Mouse (Mus musculus) hindbrain, embryonic 12.5 days (tissue): ENCODE data around the gene Fgfr1op2. TPM values are rescaled to one million over a fixed set of nuclear protein-coding genes. Genes with fewer than 3 reads are reported as not detected.

Source experiments
- ATAC-seq: fragments of 200-750 bp; cut with Nextera tagmentation; 2 replicates; pipeline ENCODE4 v1.8.0; 2017; ENCODE audit warnings: moderate TSS enrichment; ENCODE audit not compliant: low FRiP score
- H3K27ac ChIP-seq: fragments of 300-500 bp; sonication (generic); 2 replicates; pipeline ENCODE4 v1.5.1; 2016; ENCODE audit warnings: mild to moderate bottlenecking
- H3K27me3 ChIP-seq: fragments of 300-500 bp; sonication (generic); 2 replicates; pipeline ENCODE4 v1.6.1; 2016; ENCODE audit warnings: mild to moderate bottlenecking
- H3K36me3 ChIP-seq: fragments of 300-500 bp; sonication (generic); 2 replicates; pipeline ENCODE4 v1.6.1; 2016; ENCODE audit warnings: mild to moderate bottlenecking
- H3K4me1 ChIP-seq: fragments of 300-500 bp; sonication (generic); 2 replicates; pipeline ENCODE4 v1.6.1; 2016
- H3K4me2 ChIP-seq: fragments of 300-500 bp; sonication (generic); replicated peaks from 2 replicates; pipeline ENCODE4 v1.6.1; 2016; ENCODE audit warnings: mild to moderate bottlenecking
- H3K4me3 ChIP-seq: fragments of 300-500 bp; sonication (generic); 2 replicates; pipeline ENCODE4 v1.5.1; 2016; ENCODE audit warnings: mild to moderate bottlenecking
- H3K9ac ChIP-seq: fragments of 300-500 bp; sonication (generic); 2 replicates; pipeline ENCODE4 v1.6.1; 2016; ENCODE audit warnings: mild to moderate bottlenecking, moderate library complexity
- H3K9me3 ChIP-seq: fragments of 300-500 bp; sonication (generic); replicated peaks from 2 replicates; pipeline ENCODE4 v1.6.1; 2016; ENCODE audit warnings: mild to moderate bottlenecking
- WGBS: fragments of 180-500 bp; shearing (Covaris S2); methylation state at CpG from one replicate; pipeline ENCODE4 v1.1.7; 2016; 5-methylcytosine and 5-hydroxymethylcytosine counted together
- polyA plus RNA-seq: library from polyadenylated mRNA; unstranded; fragments of >200 nt; fragmentation: Nextera tagmentation; extraction: Ambion mirVana; gene quantifications from 2 replicates; pipeline ENCODE4 v1.2.1, GENCODE M21; 2016

The Fgfr1op2 gene
- 67.0 and 73.9 TPM in 2 replicates for polyA plus RNA-seq

DNA sequence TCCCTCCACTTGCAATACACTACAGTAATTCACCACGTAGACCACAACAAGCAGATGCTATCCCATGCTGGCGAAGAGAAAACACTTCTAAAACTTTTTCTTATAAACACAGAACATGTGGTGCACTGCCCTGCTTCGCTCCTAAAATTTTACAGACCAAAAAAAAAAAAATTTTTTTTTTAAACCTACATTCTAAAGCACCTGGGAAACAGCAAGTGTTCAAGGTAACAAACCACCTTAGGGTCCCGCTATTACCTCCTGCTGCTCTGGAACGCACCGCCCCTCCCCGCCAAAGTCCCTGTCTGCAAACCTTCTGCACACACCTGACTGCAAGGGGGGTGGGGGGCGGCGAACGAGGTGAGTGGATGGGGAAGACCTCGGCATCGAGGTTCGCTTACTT lies at the start of gene Fgfr1op2:
Gene Fgfr1op2 (plus strand): TSS at position 301 of the 400 bp plus-strand sequence.
- H3K4me1 ChIP-seq: peaks cover 29% of the 10 kb centered on the region
- peak within 1 kb of the TSS; percentile 94 for H3K27ac ChIP-seq
- H3K4me3 ChIP-seq: peak within 1 kb of the TSS; percentile 85
- H3K9ac ChIP-seq: peak within 1 kb of the TSS; percentile 85
- peak within 1 kb of the TSS; percentile 86 for H3K4me2 ChIP-seq
- no peaks in the 10 kb centered on the region for H3K27me3 ChIP-seq
- no peaks in the 10 kb centered on the region for H3K36me3 ChIP-seq
- H3K9me3 ChIP-seq: no peaks in the 10 kb centered on the region
- ATAC-seq: no peak
- WGBS: 2% methylated on average over 13 of the region's 13 CpGs

DNA sequence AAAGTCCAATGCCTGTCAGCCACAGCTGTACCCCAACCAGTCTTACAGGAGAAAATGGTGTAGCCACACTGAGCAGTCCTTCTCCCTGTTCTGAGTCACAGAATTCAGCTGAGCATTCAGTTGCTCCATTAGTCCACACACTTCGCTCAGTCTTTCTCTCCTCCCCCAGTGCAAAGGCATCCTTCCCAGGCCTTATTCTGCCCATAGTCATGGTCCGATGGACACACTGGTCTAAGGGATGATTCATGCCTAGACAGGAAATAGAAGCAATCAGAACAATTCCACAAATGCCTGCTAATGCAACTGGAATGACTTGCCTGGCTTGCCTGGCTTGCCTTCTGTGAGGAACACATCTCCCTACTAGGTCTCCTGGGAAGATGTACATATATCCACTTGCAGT lies 49.5 kb upstream of the Fgfr1op2 start:
- H3K27ac ChIP-seq: no peak overlapping the region
- H3K27me3 ChIP-seq: no peaks in the 10 kb centered on the region
- ATAC-seq: no peak
- H3K4me2 ChIP-seq: no peak overlapping the region
- no peaks in the 10 kb centered on the region for H3K9me3 ChIP-seq
- H3K4me3 ChIP-seq: no peak overlapping the region
- 91% methylated on average over 2 of the region's 2 CpGs for WGBS
- no peaks in the 10 kb centered on the region for H3K4me1 ChIP-seq
- no peak overlapping the region for H3K9ac ChIP-seq
- no peaks in the 10 kb centered on the region for H3K36me3 ChIP-seq

DNA sequence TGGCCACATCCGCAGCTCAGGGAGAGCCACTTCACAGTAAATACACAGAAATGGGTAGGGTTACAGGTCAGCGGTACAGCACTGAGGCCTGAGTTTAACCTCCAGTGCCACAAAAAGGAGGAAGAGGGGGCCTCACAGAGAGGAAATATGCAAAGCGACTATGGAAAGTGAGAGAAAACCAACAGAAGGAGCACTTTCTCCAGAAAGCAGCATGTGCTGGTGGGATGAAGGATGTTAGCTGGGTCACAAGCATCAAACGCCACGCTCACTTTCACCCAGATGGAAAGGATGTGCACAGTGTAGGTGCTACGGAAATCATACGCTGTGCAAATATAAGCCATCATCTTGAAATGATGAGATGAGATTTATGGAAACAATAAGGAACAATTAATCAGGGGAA lies 46.6 kb upstream of the Fgfr1op2 start:
- H3K27me3 ChIP-seq: no peaks in the 10 kb centered on the region
- H3K9ac ChIP-seq: no peak overlapping the region
- no peak overlapping the region for H3K4me3 ChIP-seq
- no peak overlapping the region for H3K27ac ChIP-seq
- 76% methylated on average over 7 of the region's 7 CpGs for WGBS
- no peaks in the 10 kb centered on the region for H3K9me3 ChIP-seq
- no peak overlapping the region for H3K4me2 ChIP-seq
- H3K4me1 ChIP-seq: no peaks in the 10 kb centered on the region
- H3K36me3 ChIP-seq: no peaks in the 10 kb centered on the region
- ATAC-seq: no peak

DNA sequence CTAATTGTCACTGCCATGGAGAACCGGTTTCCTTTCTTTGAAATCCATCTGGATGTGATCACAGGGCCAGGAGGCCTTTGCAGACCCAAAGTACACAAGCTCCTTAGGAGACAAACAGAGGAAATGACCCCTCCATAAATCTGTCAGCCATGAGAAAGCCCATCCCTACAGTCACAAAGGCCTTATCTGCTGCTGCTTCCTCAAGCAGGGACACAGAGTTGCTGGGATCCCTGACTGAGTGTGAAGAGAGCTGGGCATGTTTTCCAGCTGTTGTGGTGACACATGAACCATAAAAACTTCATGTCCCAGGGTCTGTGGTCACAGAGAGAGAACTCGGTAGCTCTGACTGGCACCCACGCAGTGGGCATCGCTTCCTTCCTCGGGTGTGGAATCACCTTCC lies 46.2 kb upstream of the Fgfr1op2 start:
- no peak for ATAC-seq
- 57% methylated on average over 5 of the region's 5 CpGs for WGBS
- H3K4me2 ChIP-seq: no peak overlapping the region

DNA sequence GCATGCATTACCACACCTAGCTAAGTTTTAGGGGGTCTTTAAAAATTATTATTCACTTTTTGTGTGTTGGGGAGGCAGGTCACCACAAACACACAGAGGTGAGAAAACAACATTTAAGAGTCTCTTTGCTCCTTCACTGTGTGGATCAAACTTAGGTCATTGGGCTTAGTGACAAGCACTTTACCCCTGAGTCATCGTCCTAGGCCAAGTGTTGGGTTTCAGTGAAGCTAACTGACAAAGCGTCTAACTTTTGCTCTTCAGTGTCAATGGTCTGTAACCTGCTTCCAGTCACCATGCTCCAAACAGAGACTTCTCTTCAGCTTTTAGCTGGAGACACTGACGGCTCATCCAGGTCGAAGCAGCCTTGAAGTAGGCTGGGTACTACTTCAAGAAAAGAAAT lies 43.9 kb upstream of the Fgfr1op2 start:
- Histone ChIP-seq H3K36me3 (no peaks in the 10 kb centered on the region), H3K4me2 (no peak overlapping the region), H3K9me3 (no peaks in the 10 kb centered on the region), H3K27ac (no peak overlapping the region), H3K9ac (no peak overlapping the region), H3K4me1 (no peaks in the 10 kb centered on the region), H3K4me3 (no peak overlapping the region), H3K27me3 (no peaks in the 10 kb centered on the region)
- no peak for ATAC-seq
- 90% methylated on average over 4 of the region's 4 CpGs for WGBS

More for the DNA sequence above, 46.2 kb upstream of the Fgfr1op2 start:
- H3K27me3 ChIP-seq: no peaks in the 10 kb centered on the region
- no peaks in the 10 kb centered on the region for H3K36me3 ChIP-seq
- no peak overlapping the region for H3K27ac ChIP-seq
- no peaks in the 10 kb centered on the region for H3K4me1 ChIP-seq
- no peak overlapping the region for H3K9ac ChIP-seq
- H3K4me3 ChIP-seq: no peak overlapping the region
- H3K9me3 ChIP-seq: no peaks in the 10 kb centered on the region

DNA sequence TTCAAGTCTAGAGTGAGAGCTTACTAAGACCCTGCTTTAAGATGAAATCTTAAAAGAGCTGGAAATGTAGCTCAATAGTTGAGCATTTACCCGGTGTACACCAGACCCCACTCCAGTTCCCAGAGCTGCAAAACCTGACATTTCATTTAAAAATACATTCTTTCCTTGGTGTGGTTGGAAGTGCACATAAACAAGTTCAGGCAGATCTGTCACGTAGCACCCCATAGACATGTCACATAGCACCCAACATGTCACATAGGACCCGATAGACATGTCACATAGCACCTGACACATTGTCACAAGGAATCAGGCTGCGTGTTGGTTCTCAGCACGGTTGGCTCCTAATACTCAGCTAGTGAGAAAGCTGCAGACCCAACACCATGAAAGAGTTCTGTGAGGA lies 41.5 kb upstream of the Fgfr1op2 start:
- no peak overlapping the region for H3K9ac ChIP-seq
- H3K27me3 ChIP-seq: no peaks in the 10 kb centered on the region
- no peaks in the 10 kb centered on the region for H3K4me1 ChIP-seq
- no peak overlapping the region for H3K4me2 ChIP-seq
- no peak overlapping the region for H3K27ac ChIP-seq
- 91% methylated on average over 5 of the region's 5 CpGs for WGBS
- no peaks in the 10 kb centered on the region for H3K9me3 ChIP-seq
- no peak for ATAC-seq
- no peaks in the 10 kb centered on the region for H3K36me3 ChIP-seq
- no peak overlapping the region for H3K4me3 ChIP-seq

DNA sequence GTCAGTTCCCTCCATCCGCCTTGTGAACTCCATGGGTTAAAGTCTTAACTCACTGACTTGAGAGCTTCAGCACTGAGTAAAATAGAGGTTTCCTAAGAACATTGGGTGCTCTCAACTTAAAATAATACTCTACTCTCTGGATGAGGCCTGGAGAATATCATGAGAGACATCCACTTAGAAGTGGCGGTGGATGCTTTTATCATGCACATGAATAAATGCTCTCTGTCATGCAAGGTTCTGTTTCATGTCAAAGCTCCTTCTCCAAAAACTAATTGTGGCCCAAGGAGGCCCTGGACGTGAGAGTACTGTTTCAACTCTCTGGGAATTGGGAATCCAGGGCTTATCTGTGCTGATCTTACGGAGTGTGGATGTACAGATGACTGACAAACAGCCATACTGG lies 39.9 kb upstream of the Fgfr1op2 start:
- H3K36me3 ChIP-seq: no peaks in the 10 kb centered on the region
- no peak overlapping the region for H3K27ac ChIP-seq
- no peaks in the 10 kb centered on the region for H3K27me3 ChIP-seq
- H3K4me2 ChIP-seq: no peak overlapping the region
- no peak for ATAC-seq
- H3K4me1 ChIP-seq: no peaks in the 10 kb centered on the region
- H3K9ac ChIP-seq: no peak overlapping the region
- WGBS: 88% methylated on average over 4 of the region's 4 CpGs
- no peaks in the 10 kb centered on the region for H3K9me3 ChIP-seq
- H3K4me3 ChIP-seq: no peak overlapping the region

DNA sequence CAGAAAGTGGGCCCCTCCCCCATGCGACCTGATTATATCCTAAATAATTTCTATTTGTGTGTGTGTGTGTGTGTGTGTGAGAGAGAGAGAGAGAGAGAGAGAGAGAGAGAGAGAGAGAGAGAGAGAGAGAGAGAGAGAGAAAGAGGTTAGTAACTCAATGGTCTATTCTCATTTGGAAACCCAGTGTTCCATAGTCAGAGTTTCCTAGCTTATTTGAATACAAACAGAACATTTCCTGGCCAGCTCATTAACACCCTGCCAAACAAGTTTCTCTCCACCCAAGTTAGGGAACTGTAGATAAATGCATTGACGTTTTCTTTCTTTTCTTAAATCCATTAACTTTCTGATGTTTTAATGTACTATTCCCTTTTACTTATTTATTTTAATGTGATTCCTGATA lies 38.9 kb upstream of the Fgfr1op2 start:
- WGBS: 76% methylated on average over 2 of the region's 2 CpGs
- no peaks in the 10 kb centered on the region for H3K4me1 ChIP-seq
- no peaks in the 10 kb centered on the region for H3K27me3 ChIP-seq
- H3K4me2 ChIP-seq: no peak overlapping the region
- H3K4me3 ChIP-seq: no peak overlapping the region
- no peaks in the 10 kb centered on the region for H3K9me3 ChIP-seq
- no peak overlapping the region for H3K27ac ChIP-seq
- ATAC-seq: no peak
- H3K36me3 ChIP-seq: no peaks in the 10 kb centered on the region
- no peak overlapping the region for H3K9ac ChIP-seq

DNA sequence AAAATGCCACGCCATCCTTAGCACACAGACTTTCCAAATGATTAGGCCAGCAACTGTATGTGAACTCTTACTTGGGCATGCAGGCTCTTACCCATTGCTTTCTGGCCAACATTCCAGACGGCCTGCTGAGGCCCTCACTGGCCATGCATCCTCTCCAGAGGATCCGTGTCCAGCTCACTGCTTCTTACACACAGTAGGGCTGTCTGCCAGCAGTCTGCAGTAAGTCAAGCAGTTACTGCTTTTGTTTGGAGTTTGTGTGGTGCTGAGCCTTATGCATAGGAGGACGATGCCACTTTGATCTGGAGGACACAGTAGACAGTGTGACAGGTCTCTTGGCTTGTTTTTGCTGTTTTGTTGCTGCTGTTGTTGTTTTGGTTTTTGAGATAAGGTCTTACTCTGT lies 38.3 kb upstream of the Fgfr1op2 start:
- 62% methylated on average over 4 of the region's 4 CpGs for WGBS
- Histone ChIP-seq H3K4me3 (no peak overlapping the region), H3K4me1 (no peaks in the 10 kb centered on the region), H3K9me3 (no peaks in the 10 kb centered on the region), H3K4me2 (no peak overlapping the region), H3K27me3 (no peaks in the 10 kb centered on the region), H3K9ac (no peak overlapping the region), H3K36me3 (no peaks in the 10 kb centered on the region), H3K27ac (no peak overlapping the region)
- no peak for ATAC-seq

DNA sequence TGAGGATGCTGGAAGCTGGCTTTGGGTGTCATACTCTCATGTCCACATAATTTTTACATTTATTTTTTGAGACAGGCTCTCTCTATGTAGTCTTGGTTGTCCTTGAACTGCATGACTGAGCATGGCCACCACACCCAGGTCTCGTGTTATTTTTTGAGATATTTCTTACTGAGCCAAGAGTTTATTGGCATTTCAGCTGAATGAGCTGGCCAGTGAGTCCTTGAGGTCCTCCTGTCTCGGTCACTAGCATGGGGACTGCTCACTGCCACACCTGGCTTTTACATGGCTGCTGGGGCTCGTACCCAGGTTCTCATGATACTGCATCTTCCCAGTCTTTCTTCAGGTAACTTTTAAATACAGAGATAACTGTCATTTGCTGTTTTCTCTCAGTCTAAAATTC lies 36.6 kb upstream of the Fgfr1op2 start:
- no peak for ATAC-seq
- Histone ChIP-seq H3K9ac (no peak overlapping the region), H3K4me3 (no peak overlapping the region), H3K27ac (no peak overlapping the region), H3K9me3 (no peaks in the 10 kb centered on the region), H3K4me2 (no peak overlapping the region), H3K27me3 (no peaks in the 10 kb centered on the region), H3K4me1 (no peaks in the 10 kb centered on the region), H3K36me3 (0 out of 2 replicates have a peak, but pooled peaks cover under 1% of the 10 kb centered on the region)
- WGBS: 81% methylated on average over 3 of the region's 3 CpGs

DNA sequence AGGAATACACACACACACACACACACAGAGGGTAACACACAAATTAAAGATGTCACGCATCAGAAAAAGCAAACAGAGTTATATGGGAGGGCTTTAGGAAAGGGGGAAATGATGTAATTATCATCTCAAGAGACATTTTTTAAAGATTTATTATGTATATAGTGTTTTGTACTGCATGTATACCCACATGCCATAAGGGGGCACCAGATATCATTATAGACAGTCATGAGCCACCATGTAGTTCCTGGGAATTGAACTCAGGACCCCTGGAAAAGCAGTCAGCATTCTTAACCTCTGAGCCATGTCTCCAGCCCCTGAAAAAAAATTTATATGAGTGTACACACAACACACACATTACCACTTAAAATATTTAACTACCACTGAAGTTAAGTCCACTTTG lies 32.4 kb upstream of the Fgfr1op2 start:
- no peaks in the 10 kb centered on the region for H3K27me3 ChIP-seq
- ATAC-seq: no peak
- H3K4me3 ChIP-seq: no peak overlapping the region
- H3K4me2 ChIP-seq: no peak overlapping the region
- H3K36me3 ChIP-seq: peaks cover 29% of the 10 kb centered on the region
- H3K9me3 ChIP-seq: no peaks in the 10 kb centered on the region
- H3K27ac ChIP-seq: no peak overlapping the region
- no peaks in the 10 kb centered on the region for H3K4me1 ChIP-seq
- WGBS: 80% methylated on average over 1 of the region's 1 CpGs
- H3K9ac ChIP-seq: no peak overlapping the region

DNA sequence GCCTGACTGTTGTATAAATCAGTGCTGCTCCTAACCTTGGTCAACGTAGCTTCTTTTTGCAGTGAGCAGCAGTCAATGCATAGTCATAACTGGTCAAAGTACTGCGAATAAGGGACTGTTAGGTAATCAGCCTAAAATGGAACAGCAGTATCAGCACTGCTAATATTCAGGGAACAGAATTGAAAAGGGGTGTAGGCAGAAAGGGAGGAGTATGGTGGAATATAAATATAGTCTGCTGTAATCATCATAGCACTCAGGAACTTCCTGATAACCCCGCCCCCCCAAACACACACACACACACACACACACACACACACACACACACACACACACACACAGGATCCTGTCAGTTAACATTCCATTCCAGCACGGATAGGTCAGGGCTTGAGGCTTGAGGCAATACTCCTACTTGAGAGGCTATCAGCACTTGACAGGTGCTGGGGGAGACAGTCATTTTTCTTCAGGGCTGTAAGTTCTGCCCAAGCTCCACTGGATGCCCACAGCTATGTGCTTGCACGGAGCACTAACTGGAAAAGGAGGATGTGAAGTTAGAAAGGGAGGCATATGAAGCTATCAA lies 31.6 kb upstream of the Fgfr1op2 start:
- peaks cover 35% of the 10 kb centered on the region for H3K36me3 ChIP-seq
- no peaks in the 10 kb centered on the region for H3K4me1 ChIP-seq
- no peak overlapping the region for H3K4me3 ChIP-seq
- H3K27me3 ChIP-seq: no peaks in the 10 kb centered on the region
- no peak for ATAC-seq
- H3K27ac ChIP-seq: no peak overlapping the region
- H3K9ac ChIP-seq: no peak overlapping the region
- no peaks in the 10 kb centered on the region for H3K9me3 ChIP-seq
- WGBS: 87% methylated on average over 5 of the region's 5 CpGs
- no peak overlapping the region for H3K4me2 ChIP-seq

DNA sequence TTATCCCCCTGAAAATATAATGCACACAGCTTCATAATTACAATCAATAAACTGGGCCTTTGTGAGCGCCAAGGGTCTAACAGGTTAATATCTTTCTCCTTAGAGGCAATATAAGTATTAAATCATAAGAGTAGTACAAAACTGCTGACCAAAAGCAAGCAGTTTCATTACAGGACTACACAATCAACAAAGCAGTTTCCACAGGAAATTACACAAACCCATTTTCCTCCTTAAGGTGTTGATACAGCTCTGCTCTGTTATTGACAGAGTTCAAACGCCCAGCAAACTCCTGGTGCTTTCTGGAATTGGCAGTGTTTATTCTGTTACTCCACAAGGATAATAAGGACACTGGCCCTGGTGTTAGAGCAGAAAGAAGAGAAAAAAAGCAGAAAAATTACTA lies 26.6 kb upstream of the Fgfr1op2 start:
- H3K9ac ChIP-seq: no peak overlapping the region
- no peak for ATAC-seq
- H3K27ac ChIP-seq: no peak overlapping the region
- H3K4me1 ChIP-seq: no peaks in the 10 kb centered on the region
- WGBS: 91% methylated on average over 2 of the region's 2 CpGs
- no peak overlapping the region for H3K4me3 ChIP-seq
- no peaks in the 10 kb centered on the region for H3K27me3 ChIP-seq
- no peak overlapping the region for H3K4me2 ChIP-seq
- H3K9me3 ChIP-seq: no peaks in the 10 kb centered on the region
- H3K36me3 ChIP-seq: peaks cover 76% of the 10 kb centered on the region
